Mouse (Mus musculus) heart, adult 2 months (tissue): ENCODE results near the gene Fkbp5. TPM values are rescaled to one million over a fixed set of nuclear protein-coding genes. Genes with fewer than 3 reads are reported as not detected.
A peak's percentile ranks its signal among the peaks of the same experiment; 100 is the strongest.

Source experiments
- DNase-seq, 2 experiments: peaks; one replicate each; pipeline ENCODE4 v3.0.0; 2021
- H3K27ac ChIP-seq: fragments of 200-600 bp; 2 replicates; pipeline ENCODE4 v1.8.1; 2022
- H3K27me3 ChIP-seq: fragments of 200-500 bp; 2 replicates; pipeline ENCODE4 v1.6.1; 2012; ENCODE audit warnings: mild to moderate bottlenecking, low read length, inconsistent platforms, mixed read lengths; ENCODE audit not compliant: control insufficient read depth, insufficient read depth
- H3K36me3 ChIP-seq: fragments of 200-500 bp; 2 replicates; pipeline ENCODE4 v1.6.1; 2012; ENCODE audit warnings: low read length, inconsistent platforms; ENCODE audit not compliant: control insufficient read depth, insufficient read depth
- H3K4me1 ChIP-seq: fragments of 200-500 bp; 2 replicates; pipeline ENCODE4 v1.6.1; 2011; ENCODE audit warnings: low read length; ENCODE audit not compliant: control insufficient read depth, insufficient read depth
- H3K4me3 ChIP-seq: fragments of 200-600 bp; 2 replicates; pipeline ENCODE4 v1.8.1; 2022
- H3K79me2 ChIP-seq: fragments of 200-500 bp; replicated peaks from 2 replicates; pipeline ENCODE4 v1.6.1; 2012; ENCODE audit warnings: mild to moderate bottlenecking, inconsistent platforms, low read length, moderate library complexity, mixed read lengths; ENCODE audit not compliant: control insufficient read depth, insufficient read depth
- H3K9ac ChIP-seq: fragments of 200-500 bp; 2 replicates; pipeline ENCODE4 v1.6.1; 2012; ENCODE audit warnings: low read depth, mild to moderate bottlenecking, control low read depth, inconsistent platforms, low read length, mixed read lengths
- CTCF ChIP-seq: fragments of 200-600 bp; IDR thresholded peaks from 2 replicates; pipeline ENCODE4 v1.8.1; 2022; ENCODE audit warnings: antibody characterized with exemption, mild to moderate bottlenecking, moderate library complexity
- EP300 ChIP-seq: fragments of 200-500 bp; IDR thresholded peaks from 2 replicates; pipeline ENCODE4 v1.6.1; 2011; ENCODE audit warnings: low read depth, low read length, control low read depth; ENCODE audit not compliant: insufficient read depth
- POLR2A ChIP-seq: fragments of 200-500 bp; IDR thresholded peaks from 2 replicates; pipeline ENCODE4 v1.6.1; 2011; ENCODE audit warnings: mild to moderate bottlenecking, low read depth, low read length, control low read depth; ENCODE audit not compliant: insufficient read depth
- WGBS: fragments of 180-500 bp; shearing (Covaris S2); methylation state at CpG from one replicate; pipeline ENCODE4 v1.1.7; 2018; 5-methylcytosine and 5-hydroxymethylcytosine counted together
- intact Hi-C: fragments of 180-260 bp; cut with DNase I; formaldehyde crosslinking; loops from one replicate; pipeline ENCODE4 v1.15.1; 2025
- polyA plus RNA-seq: library from polyadenylated mRNA; depleted of rRNA; stranded (reverse); fragments of >200 nt; gene quantifications from 2 replicates; pipeline ENCODE4 v1.2.3, GENCODE M21; 2012
- total RNA-seq, 2 experiments: library from RNA; stranded (reverse); gene quantifications; 2 replicates each; pipeline ENCODE4 v1.2.3; 2021

Fkbp5 gene
- total and polyA plus RNA-seq, 3 experiments, result 8.5 to 70.2 (median 63.3) TPM

GRCm38 (mm10) chr17:28553040-28553793 is 35.9 kb upstream of the Fkbp5 start:
- no peak overlapping the region for H3K9ac ChIP-seq
- no peaks in the 10 kb centered on the region; the same call in 1 of the 2 replicates for H3K4me1 ChIP-seq
- TF ChIP-seq POLR2A (no peak), CTCF (peak; percentile 95), EP300 (0 out of 2 replicates have a peak, but pooled peaks have one; percentile 40)
- DNase-seq, result peak; percentile 57 to 83
- 11% methylated on average over 14 of the region's 14 CpGs for WGBS
- H3K27me3 ChIP-seq, result no peaks in the 10 kb centered on the region
- intact Hi-C loops, result no loop called here
- no peaks in the 10 kb centered on the region for H3K79me2 ChIP-seq
- no peak overlapping the region for H3K4me3 ChIP-seq
- H3K27ac ChIP-seq, result no peak overlapping the region
- H3K36me3 ChIP-seq, result no peaks in the 10 kb centered on the region

GRCm38 (mm10) chr17:28549111-28549510 is 31.8 kb upstream of the Fkbp5 start, which contains the start of gene Clpsl2:
Gene Clpsl2, plus strand, starts transcription at chr17:28549411.
- 71% methylated on average over 14 of the region's 14 CpGs for WGBS
- Histone ChIP-seq H3K4me3 (no peak within 1 kb of the TSS), H3K79me2 (no peaks in the 10 kb centered on the region), H3K27ac (no peak within 1 kb of the TSS), H3K27me3 (no peaks in the 10 kb centered on the region), H3K36me3 (no peaks in the 10 kb centered on the region), H3K4me1 (no peaks in the 10 kb centered on the region), H3K9ac (no peak within 1 kb of the TSS)
- intact Hi-C loops, result loop anchor here (5.0 kb wide), 1 partner anchor 98 kb away; no protein-coding TSS in a partner anchor
- no peak for DNase-seq
- TF ChIP-seq CTCF (no peak), EP300 (no peak), POLR2A (no peak)

GRCm38 (mm10) chr17:28548550-28548949 is 31.2 kb upstream of the Fkbp5 start:
- Histone ChIP-seq H3K4me1 (no peaks in the 10 kb centered on the region), H3K4me3 (no peak overlapping the region), H3K36me3 (no peaks in the 10 kb centered on the region), H3K79me2 (no peaks in the 10 kb centered on the region), H3K27me3 (no peaks in the 10 kb centered on the region), H3K27ac (no peak overlapping the region), H3K9ac (no peak overlapping the region)
- no peak for TF ChIP-seq CTCF
- no peak for TF ChIP-seq EP300
- no peak for TF ChIP-seq POLR2A
- intact Hi-C loops, result loop anchor here (5.0 kb wide), 1 partner anchor 99 kb away; no protein-coding TSS in a partner anchor
- DNase-seq, result no peak
- WGBS, result 60% methylated on average over 11 of the region's 11 CpGs

GRCm38 (mm10) chr17:28546925-28547324 is 29.6 kb upstream of the Fkbp5 start:
- Histone ChIP-seq H3K27me3 (no peaks in the 10 kb centered on the region), H3K27ac (no peak overlapping the region), H3K79me2 (no peaks in the 10 kb centered on the region), H3K36me3 (no peaks in the 10 kb centered on the region), H3K4me1 (no peaks in the 10 kb centered on the region), H3K4me3 (no peak overlapping the region), H3K9ac (no peak overlapping the region)
- peak in 1 of 2 experiments; percentile 10 for DNase-seq
- intact Hi-C loops, result loop anchor here (5.0 kb wide), 1 partner anchor 100 kb away; no protein-coding TSS in a partner anchor
- TF ChIP-seq CTCF (peak; percentile 64), EP300 (no peak), POLR2A (no peak)
- WGBS, result 59% methylated on average over 1 of the region's 1 CpGs

- 44% methylated on average over 12 of the region's 12 CpGs for WGBS
- Histone ChIP-seq H3K27ac (no peak overlapping the region), H3K4me3 (no peak overlapping the region), H3K36me3 (no peaks in the 10 kb centered on the region), H3K27me3 (no peaks in the 10 kb centered on the region; the same call in 1 of the 2 replicates), H3K79me2 (no peaks in the 10 kb centered on the region), H3K4me1 (no peaks in the 10 kb centered on the region), H3K9ac (no peak overlapping the region)
- intact Hi-C loops, result no loop called here
- no peak for DNase-seq
- no peak for TF ChIP-seq EP300
- TF ChIP-seq CTCF, result no peak
- no peak for TF ChIP-seq POLR2A
Observed at GRCm38 (mm10) chr17:28537881-28538280, 20.6 kb upstream of the Fkbp5 start.

GRCm38 (mm10) chr17:28533327-28533726 is 16.0 kb upstream of the Fkbp5 start:
- no peak overlapping the region for H3K4me3 ChIP-seq
- H3K9ac ChIP-seq, result no peak overlapping the region
- no peaks in the 10 kb centered on the region for H3K36me3 ChIP-seq
- no peak overlapping the region for H3K27ac ChIP-seq
- no peaks in the 10 kb centered on the region for H3K79me2 ChIP-seq
- TF ChIP-seq CTCF (no peak), POLR2A (no peak), EP300 (no peak)
- 82% methylated on average over 13 of the region's 13 CpGs for WGBS
- intact Hi-C loops, result no loop called here
- no peak for DNase-seq
- no peaks in the 10 kb centered on the region; the same call in 1 of the 2 replicates for H3K27me3 ChIP-seq
- no peaks in the 10 kb centered on the region for H3K4me1 ChIP-seq
